Mouse (Mus musculus) heart, embryonic 15.5 days (tissue): ENCODE results near the gene Ak1. TPM values are rescaled to one million over a fixed set of nuclear protein-coding genes. Genes with fewer than 3 reads are reported as not detected.

ENCODE experiments used
- ATAC-seq: fragments of 200-750 bp; cut with Nextera tagmentation; replicated peaks from 2 replicates; pipeline ENCODE4 v1.8.0; 2017; ENCODE audit warnings: low read depth, moderate TSS enrichment; ENCODE audit not compliant: insufficient number of reproducible peaks, insufficient read depth, low FRiP score
- H3K27ac ChIP-seq: fragments of 300-500 bp; sonication (generic); 2 replicates; pipeline ENCODE4 v1.5.1; 2015; ENCODE audit warnings: mild to moderate bottlenecking, inconsistent platforms
- H3K27me3 ChIP-seq: fragments of 300-500 bp; sonication (generic); 2 replicates; pipeline ENCODE4 v1.6.1; 2015; ENCODE audit warnings: inconsistent platforms
- H3K36me3 ChIP-seq: fragments of 300-500 bp; sonication (generic); 2 replicates; pipeline ENCODE4 v1.6.1; 2015; ENCODE audit warnings: mild to moderate bottlenecking, inconsistent platforms
- H3K4me1 ChIP-seq: fragments of 300-500 bp; sonication (generic); replicated peaks from 2 replicates; pipeline ENCODE4 v1.6.1; 2015; ENCODE audit warnings: inconsistent platforms
- H3K4me2 ChIP-seq: fragments of 300-500 bp; sonication (generic); 2 replicates; pipeline ENCODE4 v1.6.1; 2015; ENCODE audit warnings: inconsistent platforms, mild to moderate bottlenecking, moderate library complexity
- H3K4me3 ChIP-seq: fragments of 300-500 bp; sonication (generic); 2 replicates; pipeline ENCODE4 v1.5.1; 2015; ENCODE audit warnings: mild to moderate bottlenecking, inconsistent platforms
- H3K9ac ChIP-seq: fragments of 300-500 bp; sonication (generic); 2 replicates; pipeline ENCODE4 v1.6.1; 2015; ENCODE audit warnings: mild to moderate bottlenecking, inconsistent platforms
- H3K9me3 ChIP-seq: fragments of 300-500 bp; sonication (generic); replicated peaks from 2 replicates; pipeline ENCODE4 v1.6.1; 2016; ENCODE audit warnings: inconsistent platforms
- WGBS: fragments of 180-500 bp; shearing (Covaris S2); methylation state at CpG from one replicate; pipeline ENCODE4 v1.1.7; 2015; ENCODE audit warnings: mixed read lengths; 5-methylcytosine and 5-hydroxymethylcytosine counted together
- polyA plus RNA-seq: library from polyadenylated mRNA; unstranded; fragments of >200 nt; fragmentation: Nextera tagmentation; extraction: Ambion mirVana; gene quantifications from 2 replicates; pipeline ENCODE4 v1.2.1, GENCODE M21; 2015

Gene Ak1
- polyA plus RNA-seq, 1 experiment from 2014 or later, result 390 TPM

GRCm38 (mm10) chr2:32585149-32585714 is 36.3 kb upstream of the Ak1 start:
- H3K9ac ChIP-seq, result no peak overlapping the region
- H3K27ac ChIP-seq, result no peak overlapping the region
- no peak overlapping the region for H3K4me2 ChIP-seq
- H3K4me1 ChIP-seq, result peaks cover 39% of the 10 kb centered on the region
- H3K9me3 ChIP-seq, result no peaks in the 10 kb centered on the region
- H3K4me3 ChIP-seq, result no peak overlapping the region
- ATAC-seq, result no peak
- peaks cover 5% of the 10 kb centered on the region; the same call in 1 of the 2 replicates for H3K27me3 ChIP-seq
- peaks cover 2% of the 10 kb centered on the region; the same call in 1 of the 2 replicates for H3K36me3 ChIP-seq
- WGBS, result 82% methylated on average over 7 of the region's 7 CpGs

GRCm38 (mm10) chr2:32586871-32587351 is 34.6 kb upstream of the Ak1 start, which contains the start of gene St6galnac4:
Gene St6galnac4 (plus strand): TSS chr2:32587095.
- Histone ChIP-seq H3K4me2 (peak within 1 kb of the TSS; percentile 74), H3K9ac (peak within 1 kb of the TSS; percentile 71), H3K36me3 (peaks cover 5% of the 10 kb centered on the region; the same call in 1 of the 2 replicates), H3K4me3 (peak within 1 kb of the TSS; percentile 64), H3K4me1 (peaks cover 42% of the 10 kb centered on the region), H3K27ac (peak within 1 kb of the TSS; percentile 82), H3K9me3 (no peaks in the 10 kb centered on the region), H3K27me3 (peaks cover 4% of the 10 kb centered on the region; the same call in 1 of the 2 replicates)
- under 1% methylated on average over 38 of the region's 38 CpGs for WGBS
- peak; percentile 85 for ATAC-seq

DNA sequence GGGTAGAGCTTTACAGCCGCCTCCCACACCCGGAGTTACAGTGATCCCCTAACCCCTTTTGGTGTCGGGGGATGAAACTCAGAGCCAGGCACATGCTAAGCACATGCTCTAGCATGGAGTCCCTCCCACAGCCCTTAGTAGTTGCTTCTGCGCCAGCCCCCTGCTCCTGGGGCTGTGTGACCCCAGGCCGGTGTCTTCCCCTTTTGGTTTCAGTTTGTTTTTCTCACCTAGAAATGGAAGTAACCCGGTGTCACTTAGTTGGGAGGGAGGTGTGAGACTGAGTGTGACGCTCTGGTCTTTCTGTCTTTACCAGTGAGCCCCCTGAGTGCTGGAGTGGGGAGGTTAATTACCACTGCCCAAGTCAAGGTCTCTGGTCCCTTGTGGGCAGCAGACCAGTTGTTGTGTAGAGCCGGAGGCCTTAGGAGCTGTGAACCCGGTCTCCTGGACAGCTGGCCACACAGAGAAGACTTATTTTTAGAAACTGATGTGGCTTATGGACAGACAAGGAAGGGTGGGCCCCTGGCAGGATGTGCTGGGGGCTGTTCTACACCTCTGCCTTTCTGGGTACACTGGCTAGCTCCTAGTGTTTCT is 33.7 kb upstream of the Ak1 start:
- Histone ChIP-seq H3K9me3 (no peaks in the 10 kb centered on the region), H3K4me2 (peak overlapping the region; percentile 74), H3K4me3 (peak overlapping the region; percentile 64), H3K4me1 (peaks cover 41% of the 10 kb centered on the region), H3K27me3 (no peaks in the 10 kb centered on the region), H3K27ac (peak overlapping the region; percentile 82), H3K36me3 (peaks cover 5% of the 10 kb centered on the region; the same call in 1 of the 2 replicates), H3K9ac (peak overlapping the region; percentile 71)
- no peak for ATAC-seq
- WGBS, result 10% methylated on average over 9 of the region's 9 CpGs

GRCm38 (mm10) chr2:32589213-32589795 is 32.3 kb upstream of the Ak1 start:
- 0 out of 2 replicates have a peak overlapping the region, but pooled peaks have one; percentile 1 for H3K4me3 ChIP-seq
- no peak for ATAC-seq
- peaks cover 36% of the 10 kb centered on the region for H3K4me1 ChIP-seq

GRCm38 (mm10) chr2:32590224-32590623 is 31.3 kb upstream of the Ak1 start:
- H3K9ac ChIP-seq, result 0 out of 2 replicates have a peak overlapping the region, but pooled peaks have one; percentile 32
- no peak for ATAC-seq
- H3K4me2 ChIP-seq, result no peak overlapping the region
- H3K9me3 ChIP-seq, result no peaks in the 10 kb centered on the region
- H3K27me3 ChIP-seq, result no peaks in the 10 kb centered on the region
- peaks cover 36% of the 10 kb centered on the region for H3K4me1 ChIP-seq
- H3K27ac ChIP-seq, result peak overlapping the region; percentile 75; the same call in 1 of the 2 replicates
- H3K4me3 ChIP-seq, result no peak overlapping the region
- WGBS, result 76% methylated on average over 10 of the region's 10 CpGs
- peaks cover 13% of the 10 kb centered on the region; the same call in 1 of the 2 replicates for H3K36me3 ChIP-seq

More at GRCm38 (mm10) chr2:32589213-32589795, 32.3 kb upstream of the Ak1 start:
- H3K4me2 ChIP-seq, result peak overlapping the region; percentile 74
- H3K27ac ChIP-seq, result peak overlapping the region; percentile 75
- 25% methylated on average over 11 of the region's 11 CpGs for WGBS
- H3K9me3 ChIP-seq, result no peaks in the 10 kb centered on the region
- no peaks in the 10 kb centered on the region for H3K27me3 ChIP-seq
- H3K9ac ChIP-seq, result peak overlapping the region; percentile 27; the same call in 1 of the 2 replicates
- H3K36me3 ChIP-seq, result peaks cover 9% of the 10 kb centered on the region; the same call in 1 of the 2 replicates

- WGBS, result 64% methylated on average over 6 of the region's 6 CpGs
- H3K9ac ChIP-seq, result no peak overlapping the region
- H3K4me3 ChIP-seq, result no peak overlapping the region
- H3K4me2 ChIP-seq, result no peak overlapping the region
- H3K27me3 ChIP-seq, result no peaks in the 10 kb centered on the region
- no peak for ATAC-seq
- peaks cover 36% of the 10 kb centered on the region for H3K4me1 ChIP-seq
- no peak overlapping the region for H3K27ac ChIP-seq
- H3K36me3 ChIP-seq, result peaks cover 19% of the 10 kb centered on the region; the same call in 1 of the 2 replicates
- no peaks in the 10 kb centered on the region for H3K9me3 ChIP-seq
These were observed 30.3 kb upstream of the Ak1 start for GRCm38 (mm10) chr2:32591249-32591648.

GRCm38 (mm10) chr2:32596725-32597124 is 24.8 kb upstream of the Ak1 start:
- Histone ChIP-seq H3K4me3 (no peak overlapping the region), H3K9ac (no peak overlapping the region), H3K9me3 (no peaks in the 10 kb centered on the region), H3K27ac (no peak overlapping the region), H3K4me2 (no peak overlapping the region), H3K36me3 (peaks cover 30% of the 10 kb centered on the region; the same call in 1 of the 2 replicates), H3K27me3 (no peaks in the 10 kb centered on the region), H3K4me1 (peaks cover 6% of the 10 kb centered on the region)
- 89% methylated on average over 13 of the region's 13 CpGs for WGBS
- ATAC-seq, result no peak

GRCm38 (mm10) chr2:32597248-32597647 is 24.3 kb upstream of the Ak1 start:
- no peak overlapping the region for H3K27ac ChIP-seq
- peaks cover 30% of the 10 kb centered on the region; the same call in 1 of the 2 replicates for H3K36me3 ChIP-seq
- no peak for ATAC-seq
- H3K9ac ChIP-seq, result no peak overlapping the region
- no peaks in the 10 kb centered on the region for H3K9me3 ChIP-seq
- H3K4me1 ChIP-seq, result peaks cover 10% of the 10 kb centered on the region
- H3K4me3 ChIP-seq, result no peak overlapping the region
- no peak overlapping the region for H3K4me2 ChIP-seq
- WGBS, result 86% methylated on average over 5 of the region's 5 CpGs
- H3K27me3 ChIP-seq, result no peaks in the 10 kb centered on the region

GRCm38 (mm10) chr2:32597699-32598098 is 23.9 kb upstream of the Ak1 start:
- H3K27ac ChIP-seq, result no peak overlapping the region
- WGBS, result 86% methylated on average over 5 of the region's 5 CpGs
- H3K4me1 ChIP-seq, result peaks cover 14% of the 10 kb centered on the region
- H3K4me2 ChIP-seq, result no peak overlapping the region
- H3K9ac ChIP-seq, result no peak overlapping the region
- no peak overlapping the region for H3K4me3 ChIP-seq
- no peak for ATAC-seq
- peaks cover 30% of the 10 kb centered on the region; the same call in 1 of the 2 replicates for H3K36me3 ChIP-seq
- H3K9me3 ChIP-seq, result no peaks in the 10 kb centered on the region
- H3K27me3 ChIP-seq, result no peaks in the 10 kb centered on the region

- 73% methylated on average over 8 of the region's 8 CpGs for WGBS
- H3K27ac ChIP-seq, result no peak overlapping the region
- peaks cover 30% of the 10 kb centered on the region; the same call in 1 of the 2 replicates for H3K36me3 ChIP-seq
- peaks cover 15% of the 10 kb centered on the region for H3K4me1 ChIP-seq
- no peak overlapping the region for H3K4me2 ChIP-seq
- H3K27me3 ChIP-seq, result no peaks in the 10 kb centered on the region
- no peak for ATAC-seq
- no peak overlapping the region for H3K4me3 ChIP-seq
- no peak overlapping the region for H3K9ac ChIP-seq
- H3K9me3 ChIP-seq, result no peaks in the 10 kb centered on the region
These were observed 23.1 kb upstream of the Ak1 start for GRCm38 (mm10) chr2:32598506-32598905.

DNA sequence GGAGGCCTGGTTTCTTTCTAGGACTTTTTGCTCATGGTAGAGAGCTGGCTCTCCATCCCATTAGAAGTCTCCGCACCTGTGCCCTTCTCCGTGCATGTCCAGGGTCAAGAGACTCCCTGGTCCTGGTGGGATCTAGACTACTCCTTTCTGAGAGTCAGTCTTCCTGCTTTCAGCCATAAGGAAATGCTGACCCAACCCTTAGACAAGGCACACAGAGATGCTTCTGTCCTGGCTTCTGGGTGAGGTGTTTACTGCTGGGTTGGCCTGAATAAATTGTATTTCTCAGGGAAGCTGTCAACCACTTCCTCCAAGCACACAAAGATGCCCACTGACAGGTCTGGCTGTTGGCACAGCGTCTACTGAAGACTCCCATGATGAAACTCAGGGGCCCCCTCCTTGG is 22.1 kb upstream of the Ak1 start, which contains the start of gene St6galnac6:
Gene St6galnac6 (plus strand): TSS at position 301 of the 400 bp plus-strand sequence.
- Histone ChIP-seq H3K4me1 (peaks cover 15% of the 10 kb centered on the region), H3K9ac (no peak within 1 kb of the TSS), H3K9me3 (no peaks in the 10 kb centered on the region), H3K4me3 (no peak within 1 kb of the TSS), H3K27me3 (no peaks in the 10 kb centered on the region), H3K4me2 (no peak within 1 kb of the TSS), H3K27ac (no peak within 1 kb of the TSS), H3K36me3 (peaks cover 25% of the 10 kb centered on the region; the same call in 1 of the 2 replicates)
- WGBS, result 88% methylated on average over 3 of the region's 3 CpGs
- ATAC-seq, result no peak
